Mouse (Mus musculus) CH12.LX (cell line): ENCODE results near the gene Il11ra1.

Source experiments
- CTCF ChIP-seq, 2 experiments: IDR thresholded peaks in 1 of 2; conservative IDR thresholded peaks in 1 of 2; 2 replicates each; pipeline ENCODE4 v1.5.1; 2011 to 2012; ENCODE audit warnings: low read depth in 2 of 2, low read length in 2 of 2, improper control_type of control experiment in 1 of 2, inconsistent platforms in 1 of 2, mild to moderate bottlenecking in 1 of 2, moderate library complexity in 1 of 2
- JUN ChIP-seq: IDR thresholded peaks from 2 replicates; pipeline ENCODE4 v1.6.1; 2011; ENCODE audit warnings: low read depth, mild to moderate bottlenecking, low read length, improper control_type of control experiment, moderate library complexity; ENCODE audit not compliant: insufficient read depth
- MAZ ChIP-seq: IDR thresholded peaks from 2 replicates; pipeline ENCODE4 v1.6.1; 2012; ENCODE audit warnings: low read depth, mild to moderate bottlenecking, inconsistent platforms, low read length, improper control_type of control experiment, moderate library complexity
- POLR2A ChIP-seq: IDR thresholded peaks from 2 replicates; pipeline ENCODE4 v1.6.1; 2011; ENCODE audit warnings: low read depth, mild to moderate bottlenecking, improper control_type of control experiment, low read length
- RAD21 ChIP-seq: IDR thresholded peaks from 2 replicates; pipeline ENCODE4 v1.6.1; 2011; ENCODE audit warnings: low read depth, mild to moderate bottlenecking, low read length, improper control_type of control experiment, moderate library complexity
- TCF12 ChIP-seq: IDR thresholded peaks from 2 replicates; pipeline ENCODE4 v1.6.1; 2014; ENCODE audit warnings: low read depth, mild to moderate bottlenecking, inconsistent platforms, low read length, improper control_type of control experiment

DNA sequence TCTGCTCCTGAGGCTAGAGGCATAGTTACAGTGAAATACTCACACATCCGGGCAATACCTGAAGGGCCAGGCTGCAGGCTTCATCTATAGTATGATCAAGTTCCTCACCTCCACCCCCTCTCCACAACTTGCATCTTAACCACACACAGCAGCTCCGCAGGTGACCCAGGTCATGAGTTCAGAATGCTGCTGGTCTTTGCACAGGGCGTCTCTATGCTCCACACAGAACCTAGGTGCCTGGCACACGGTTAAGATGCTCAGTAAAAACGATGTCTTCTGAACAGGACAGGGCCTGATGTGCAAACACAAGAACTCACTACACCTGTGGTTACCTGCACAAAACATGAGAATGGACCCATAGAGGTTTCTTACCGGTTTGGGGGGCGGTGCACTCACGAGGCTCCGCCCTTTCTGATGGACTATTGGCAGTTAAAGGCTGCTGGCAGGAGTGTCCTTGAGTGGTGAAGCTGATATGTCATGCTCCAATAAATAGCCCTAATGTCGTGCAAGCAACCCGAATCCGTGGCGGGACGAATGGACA is 55.1 kb downstream of the Il11ra1 start, which contains the start of gene Galt:
- TF ChIP-seq JUN (no peak), CTCF (conservative IDR thresholded peaks at IDR 0.05 in 1 of 2, IDR thresholded peaks at IDR 0.05 in 1 of 2; ENCODE audit: low read depth in 2 of 2, low read length in 2 of 2) (no peak), TCF12 (no peak), MAZ (no peak), RAD21 (no peak), POLR2A (no peak)
